Mouse (Mus musculus) liver, embryonic 11.5 days (tissue): ENCODE results near the gene Mknk1. TPM values are rescaled to one million over a fixed set of nuclear protein-coding genes. Genes with fewer than 3 reads are reported as not detected.

Experiments used
- ATAC-seq: fragments of 200-750 bp; cut with Nextera tagmentation; replicated peaks from 2 replicates; pipeline ENCODE4 v1.8.0; 2017; ENCODE audit warnings: moderate number of reproducible peaks, mild to moderate bottlenecking, moderate TSS enrichment, moderate library complexity; ENCODE audit not compliant: low FRiP score
- DNase-seq: peaks from one replicate; pipeline ENCODE4 v3.0.0-alpha.2; 2017; ENCODE audit warnings: low spot score
- H3K27ac ChIP-seq: fragments of 300-500 bp; sonication (generic); 2 replicates; pipeline ENCODE4 v1.5.1; 2014; ENCODE audit warnings: mild to moderate bottlenecking, low read depth, low read length, control low read depth
- H3K27me3 ChIP-seq: fragments of 300-500 bp; sonication (generic); replicated peaks from 2 replicates; pipeline ENCODE4 v1.6.1; 2014; ENCODE audit warnings: low read length, mixed read lengths; ENCODE audit not compliant: control insufficient read depth, insufficient read depth
- H3K36me3 ChIP-seq: fragments of 300-500 bp; sonication (generic); 2 replicates; pipeline ENCODE4 v1.6.1; 2014; ENCODE audit warnings: mild to moderate bottlenecking, low read length, moderate library complexity, mixed read lengths; ENCODE audit not compliant: control insufficient read depth, insufficient read depth
- H3K4me1 ChIP-seq: fragments of 300-500 bp; sonication (generic); replicated peaks from 2 replicates; pipeline ENCODE4 v1.6.1; 2014; ENCODE audit warnings: low read length, mixed read lengths; ENCODE audit not compliant: control insufficient read depth, insufficient read depth
- H3K4me2 ChIP-seq: fragments of 300-500 bp; sonication (generic); 2 replicates; pipeline ENCODE4 v1.6.1; 2014; ENCODE audit warnings: mild to moderate bottlenecking, control low read depth, moderate library complexity
- H3K4me3 ChIP-seq: fragments of 300-500 bp; sonication (generic); 2 replicates; pipeline ENCODE4 v1.5.1; 2014; ENCODE audit warnings: low read depth, low read length, control low read depth
- H3K9ac ChIP-seq: fragments of 300-500 bp; sonication (generic); 2 replicates; pipeline ENCODE4 v1.6.1; 2014; ENCODE audit warnings: low read depth, low read length, control low read depth
- H3K9me3 ChIP-seq: fragments of 300-500 bp; sonication (generic); 2 replicates; pipeline ENCODE4 v1.6.1; 2016; ENCODE audit warnings: low read length, inconsistent platforms, mixed read lengths; ENCODE audit not compliant: control insufficient read depth
- WGBS: fragments of 180-500 bp; shearing (Covaris S2); extraction: QIAGEN DNeasy Blood & Tissue Kit; methylation state at CpG from one replicate; pipeline ENCODE4 v1.1.7; 2014; 5-methylcytosine and 5-hydroxymethylcytosine counted together
- polyA plus RNA-seq: library from polyadenylated mRNA; unstranded; fragments of >200 nt; fragmentation: Nextera tagmentation; extraction: Ambion mirVana; gene quantifications from 2 replicates; pipeline ENCODE4 v1.2.1, GENCODE M21; 2014

Gene Mknk1
- polyA plus RNA-seq, 1 experiment from 2014 or later: 46.9 TPM

DNA sequence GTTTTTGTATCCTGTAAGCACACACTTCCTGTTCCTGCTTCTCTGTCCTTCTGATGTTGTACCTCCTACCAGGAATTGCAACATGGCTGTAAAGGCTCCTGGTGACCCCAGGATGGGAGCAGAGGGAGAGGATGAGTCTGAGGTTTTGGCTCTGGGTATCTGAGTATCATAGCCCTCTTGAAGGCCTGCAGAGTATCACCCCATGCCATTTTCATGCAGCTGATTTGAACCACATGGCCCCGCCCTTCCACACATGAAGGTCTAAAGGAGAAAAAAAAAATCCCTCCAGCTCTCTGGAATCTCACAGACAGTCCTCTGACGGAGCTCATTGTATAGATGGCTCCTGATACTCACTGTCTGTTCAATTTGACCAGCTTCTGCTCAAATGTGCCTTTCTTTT lies 11.1 kb downstream of the Mknk1 start:
- Histone ChIP-seq H3K36me3 (peaks cover 3% of the 10 kb centered on the region; the same call in 1 of the 2 replicates), H3K27me3 (no peaks in the 10 kb centered on the region), H3K9ac (peak overlapping the region; percentile 15; the same call in 1 of the 2 replicates), H3K4me1 (peaks cover 66% of the 10 kb centered on the region), H3K4me3 (no peak overlapping the region), H3K9me3 (no peaks in the 10 kb centered on the region), H3K27ac (peak overlapping the region; percentile 89), H3K4me2 (peak overlapping the region; percentile 54)
- ATAC-seq (no peak), DNase-seq (no peak)
- WGBS: 71% methylated on average over 2 of the region's 2 CpGs

GRCm38 (mm10) chr4:115850631-115851030 lies 11.6 kb downstream of the Mknk1 start:
- H3K9ac ChIP-seq: no peak overlapping the region
- no peaks in the 10 kb centered on the region for H3K27me3 ChIP-seq
- no peak overlapping the region for H3K4me3 ChIP-seq
- peaks cover 3% of the 10 kb centered on the region; the same call in 1 of the 2 replicates for H3K36me3 ChIP-seq
- DNase-seq (no peak), ATAC-seq (no peak)
- H3K4me2 ChIP-seq: no peak overlapping the region
- H3K27ac ChIP-seq: no peak overlapping the region
- WGBS: 53% methylated on average over 2 of the region's 2 CpGs
- H3K9me3 ChIP-seq: no peaks in the 10 kb centered on the region
- peaks cover 68% of the 10 kb centered on the region for H3K4me1 ChIP-seq

DNA sequence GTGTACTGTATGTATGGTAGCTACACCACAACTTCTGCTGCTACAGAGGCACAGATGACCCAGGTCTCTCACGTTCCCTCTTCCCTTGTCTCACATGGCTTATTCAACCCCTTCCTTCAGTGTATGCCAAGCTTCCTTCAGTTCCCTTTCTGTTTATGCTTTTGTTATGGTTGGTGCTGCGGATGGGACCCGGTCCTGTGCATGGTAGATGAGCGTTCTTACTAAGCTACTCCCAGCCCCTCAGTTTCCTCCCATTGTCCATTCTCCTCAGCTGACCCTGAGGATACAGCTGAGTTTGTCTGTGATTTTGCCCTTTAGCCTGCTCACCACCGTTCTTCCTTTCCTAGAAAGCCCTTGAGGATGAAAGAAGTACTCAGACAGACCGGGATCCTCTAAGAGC lies 12.6 kb downstream of the Mknk1 start:
- peaks cover 68% of the 10 kb centered on the region for H3K4me1 ChIP-seq

DNA sequence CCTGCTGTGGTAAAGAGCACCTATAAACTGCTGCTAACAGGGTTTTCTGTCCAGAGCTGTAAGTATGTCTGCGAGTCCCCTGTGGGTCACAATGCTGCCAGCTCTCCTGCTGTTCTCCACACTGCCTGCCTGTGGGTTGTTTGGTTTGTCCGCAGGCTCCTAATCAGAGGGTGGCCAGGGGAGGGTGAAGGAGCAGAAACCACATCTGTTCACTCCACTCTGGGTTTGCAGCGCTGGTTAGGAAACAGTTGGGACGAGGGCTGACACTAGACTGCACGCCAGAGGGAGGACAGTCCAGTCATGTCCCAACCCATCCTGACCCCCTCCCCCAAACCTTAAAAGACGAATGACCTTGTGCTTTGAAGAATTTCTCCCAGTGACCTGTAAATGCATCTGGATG lies 16.1 kb downstream of the Mknk1 start:
- peaks cover 6% of the 10 kb centered on the region; the same call in 1 of the 2 replicates for H3K36me3 ChIP-seq

More for the DNA sequence above, 12.6 kb downstream of the Mknk1 start:
- ATAC-seq (no peak), DNase-seq (no peak)
- whole genome bisulfite sequencing: 86% methylated on average over 6 of the region's 6 CpGs
- Histone ChIP-seq H3K4me2 (no peak overlapping the region), H3K9me3 (no peaks in the 10 kb centered on the region), H3K27ac (no peak overlapping the region), H3K27me3 (no peaks in the 10 kb centered on the region), H3K4me3 (no peak overlapping the region), H3K9ac (no peak overlapping the region), H3K36me3 (peaks cover 3% of the 10 kb centered on the region; the same call in 1 of the 2 replicates)

DNA sequence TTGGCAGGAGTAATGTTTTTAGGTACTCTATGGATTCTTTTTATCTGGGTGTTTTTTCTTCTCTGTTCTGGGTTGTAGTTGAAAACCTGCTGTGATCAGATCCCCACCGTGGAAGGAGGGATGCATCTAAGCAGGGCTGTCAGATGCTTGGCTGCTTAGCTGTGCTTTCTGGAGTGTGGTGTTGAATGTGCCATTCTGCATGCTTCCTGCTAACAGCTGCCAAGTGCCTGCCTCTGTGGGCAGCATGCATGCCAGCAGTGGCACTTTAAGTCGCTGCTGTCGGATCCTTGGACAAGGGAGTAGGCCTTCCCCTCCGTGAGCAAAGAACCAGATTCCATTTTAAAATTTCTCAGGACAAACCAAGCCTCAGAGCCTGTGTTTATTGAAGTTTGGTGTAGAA lies 16.6 kb downstream of the Mknk1 start:
- Histone ChIP-seq H3K9ac (peak overlapping the region; percentile 20; the same call in 1 of the 2 replicates), H3K36me3 (peaks cover 10% of the 10 kb centered on the region), H3K4me1 (peaks cover 44% of the 10 kb centered on the region), H3K4me3 (no peak overlapping the region), H3K27me3 (no peaks in the 10 kb centered on the region), H3K4me2 (peak overlapping the region; percentile 40), H3K27ac (peak overlapping the region; percentile 11), H3K9me3 (no peaks in the 10 kb centered on the region)
- DNase-seq (no peak), ATAC-seq (no peak)
- 67% methylated on average over 4 of the region's 4 CpGs for WGBS

More for the DNA sequence above, 16.1 kb downstream of the Mknk1 start:
- no peaks in the 10 kb centered on the region for H3K9me3 ChIP-seq
- ATAC-seq (peak; percentile 21; the same call in 1 of the 2 replicates), DNase-seq (no peak)
- 20% methylated on average over 6 of the region's 6 CpGs for WGBS
- H3K9ac ChIP-seq: peak overlapping the region; percentile 32
- H3K27ac ChIP-seq: peak overlapping the region; percentile 17; the same call in 1 of the 2 replicates
- peaks cover 49% of the 10 kb centered on the region for H3K4me1 ChIP-seq
- H3K4me3 ChIP-seq: no peak overlapping the region
- peak overlapping the region; percentile 18 for H3K4me2 ChIP-seq
- no peaks in the 10 kb centered on the region for H3K27me3 ChIP-seq

DNA sequence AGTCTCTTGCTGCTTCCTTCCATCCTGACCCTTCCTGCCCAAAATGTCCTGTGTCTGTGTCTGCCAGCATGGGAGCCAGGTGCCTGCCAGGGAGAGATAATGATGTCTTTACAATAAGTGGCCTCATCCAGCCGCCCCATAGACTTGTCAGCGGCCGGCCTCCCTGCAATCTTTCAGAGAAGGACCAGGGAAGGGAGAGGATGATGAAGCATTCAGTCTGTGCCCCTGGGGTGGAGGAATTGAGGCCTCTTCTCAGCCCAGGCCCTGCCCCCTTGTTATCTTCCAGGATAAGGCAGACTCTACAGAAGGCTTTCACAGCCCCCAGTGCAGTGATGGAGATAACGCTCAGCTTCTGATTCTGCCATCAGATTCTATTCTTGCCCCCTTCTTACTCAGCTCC lies 17.3 kb downstream of the Mknk1 start:
- peaks cover 10% of the 10 kb centered on the region for H3K36me3 ChIP-seq
- H3K27ac ChIP-seq: peak overlapping the region; percentile 11
- H3K9ac ChIP-seq: no peak overlapping the region
- H3K4me3 ChIP-seq: no peak overlapping the region
- peaks cover 41% of the 10 kb centered on the region for H3K4me1 ChIP-seq
- WGBS: 14% methylated on average over 4 of the region's 4 CpGs
- peak; percentile 93 for ATAC-seq
- H3K9me3 ChIP-seq: no peaks in the 10 kb centered on the region
- H3K4me2 ChIP-seq: peak overlapping the region; percentile 40
- no peaks in the 10 kb centered on the region for H3K27me3 ChIP-seq
- DNase-seq: no peak

DNA sequence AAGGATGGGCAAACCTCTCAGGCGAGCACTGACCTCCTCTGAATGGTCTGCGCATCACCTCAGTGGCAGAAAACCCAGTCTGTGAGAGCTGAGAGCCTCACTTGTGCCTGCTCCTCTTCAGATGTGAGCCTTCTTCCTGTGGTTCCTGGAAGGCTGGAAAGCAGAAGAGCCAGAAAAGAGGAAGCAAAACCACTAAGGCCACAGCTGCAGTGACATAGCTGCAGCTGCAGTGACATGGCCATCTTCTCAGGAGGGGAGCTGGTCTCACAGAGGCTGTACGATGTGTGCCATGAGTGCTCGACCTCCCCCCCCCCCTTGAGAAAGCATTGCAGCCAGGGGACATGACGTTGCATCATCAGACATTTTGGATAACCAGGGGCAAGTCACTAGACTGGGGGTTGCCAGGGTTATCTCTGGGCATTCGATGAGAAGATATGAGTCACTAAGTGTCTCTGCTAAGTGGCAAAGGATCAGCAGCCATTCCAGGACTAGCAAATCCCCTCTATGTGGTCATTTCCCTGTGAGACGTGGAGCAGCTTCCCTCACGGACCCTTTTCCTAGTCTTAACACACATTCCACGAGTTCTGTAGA lies 18.4 kb downstream of the Mknk1 start:
- DNase-seq: no peak

GRCm38 (mm10) chr4:115863352-115863751 lies 24.4 kb downstream of the Mknk1 start:
- Histone ChIP-seq H3K4me3 (no peak overlapping the region), H3K36me3 (peaks cover 27% of the 10 kb centered on the region), H3K4me1 (0 out of 2 replicates have a peak, but pooled peaks cover 2% of the 10 kb centered on the region), H3K9ac (no peak overlapping the region), H3K27me3 (no peaks in the 10 kb centered on the region), H3K27ac (no peak overlapping the region), H3K9me3 (no peaks in the 10 kb centered on the region), H3K4me2 (no peak overlapping the region)
- WGBS: 84% methylated on average over 7 of the region's 7 CpGs
- DNase-seq (no peak), ATAC-seq (no peak)

More for the DNA sequence above, 18.4 kb downstream of the Mknk1 start:
- no peak for ATAC-seq
- H3K36me3 ChIP-seq: peaks cover 14% of the 10 kb centered on the region
- no peak overlapping the region for H3K9ac ChIP-seq
- no peak overlapping the region for H3K4me2 ChIP-seq
- no peak overlapping the region for H3K27ac ChIP-seq
- H3K9me3 ChIP-seq: no peaks in the 10 kb centered on the region
- H3K4me1 ChIP-seq: peaks cover 41% of the 10 kb centered on the region
- 58% methylated on average over 9 of the region's 9 CpGs for WGBS
- no peaks in the 10 kb centered on the region for H3K27me3 ChIP-seq
- no peak overlapping the region for H3K4me3 ChIP-seq

DNA sequence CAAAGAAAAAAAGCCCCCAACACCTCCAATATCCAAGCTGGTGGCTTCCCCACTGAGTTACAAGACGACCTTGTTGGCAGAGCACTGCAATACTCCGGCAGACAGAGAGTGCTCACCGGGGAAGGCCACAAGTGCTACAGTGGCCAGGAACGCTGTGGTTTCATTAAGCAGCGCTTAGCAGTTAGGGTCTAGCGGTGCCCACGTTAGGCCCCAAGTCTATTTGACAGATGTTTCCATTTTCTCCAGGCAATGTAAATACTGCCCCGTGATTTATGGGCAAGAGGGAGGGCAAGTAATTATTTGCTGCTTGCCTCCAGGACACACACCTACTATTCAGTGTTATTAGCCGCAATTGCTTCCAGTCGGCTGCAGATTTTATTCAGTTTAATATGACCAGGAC lies 24.9 kb downstream of the Mknk1 start:
- DNase-seq (no peak), ATAC-seq (no peak)
- WGBS: 65% methylated on average over 10 of the region's 10 CpGs
- Histone ChIP-seq H3K27ac (no peak overlapping the region), H3K36me3 (peaks cover 27% of the 10 kb centered on the region), H3K4me3 (no peak overlapping the region), H3K4me1 (no peaks in the 10 kb centered on the region), H3K4me2 (no peak overlapping the region), H3K9me3 (no peaks in the 10 kb centered on the region), H3K9ac (no peak overlapping the region), H3K27me3 (no peaks in the 10 kb centered on the region)
